22 mouse cellular contexts compared by ENCODE assay signal in genomic region chr11:24258340-24258739, GRCm38 (mm10).
DNase-seq lines count a peak whose midpoint lies in the region; ATAC-seq and TF ChIP-seq lines count a peak whose summit lies in the region.
"Had no signal": no experiment of that assay in that cellular context is flagged by ENCODE, and none has a peak within 500 bp of the region (broad histone marks: within the 10 kb centered on the region; RNA-seq: fewer than 3 reads in every experiment).

No protein-coding gene starts in this region.

- no peak for TF ChIP-seq CTCF in bone marrow, adult 2 months (IDR thresholded peaks at IDR 0.05; ENCODE audit: control insufficient read depth, insufficient read depth, low read length)
- no peak for TF ChIP-seq CTCF in layer of hippocampus, adult 2 months (conservative IDR thresholded peaks at IDR 0.05)
- no peak for TF ChIP-seq CTCF in gastrocnemius, adult 2 months (IDR thresholded peaks at IDR 0.05)

- H3K36me3 ChIP-seq in forebrain, embryonic 14.5 days (ENCODE audit: control insufficient read depth, insufficient read depth, low read length), result no peaks in the 10 kb centered on the region
- H3K36me3 ChIP-seq: embryonic facial prominence, embryonic 15.5 days; heart, embryonic 13.5 days had no signal

- peak; percentile 51 to 55 for DNase-seq in spleen, postnatal 36 days (ENCODE audit: low spot score in 2 of 2)
- no peak for DNase-seq in spleen, adult 12 weeks (ENCODE audit: low spot score)
- DNase-seq in layer of hippocampus, adult 2 months (ENCODE audit: low spot score in 2 of 2), result no peak
- no peak for DNase-seq in gastrocnemius, adult 2 months
- no peak for DNase-seq in forebrain, embryonic 14.5 days (ENCODE audit: low spot score)
- DNase-seq: adrenal gland, adult 2 months; adrenal gland, postnatal 25 days; cerebellum, adult 2 months; cerebellum, postnatal 10 days; embryo, embryonic 11 days; gastrocnemius, postnatal 25 days; heart, postnatal 36 days had no signal

- intact Hi-C loops in gastrocnemius, adult 2 months (cut with DNase I), result no loop called here

- peaks cover 3% of the 10 kb centered on the region for H3K4me1 ChIP-seq in bone marrow, adult 2 months (ENCODE audit: control insufficient read depth, insufficient read depth, low read length)
- H3K4me1 ChIP-seq in forebrain, embryonic 14.5 days (ENCODE audit: control insufficient read depth, insufficient read depth, low read length), result no peaks in the 10 kb centered on the region
- H3K4me1 ChIP-seq: embryonic facial prominence, embryonic 15.5 days; heart, embryonic 13.5 days had no signal

- no peak overlapping the region for H3K4me2 ChIP-seq in forebrain, embryonic 14.5 days (ENCODE audit: low read length)
- H3K4me2 ChIP-seq: embryonic facial prominence, embryonic 15.5 days; heart, embryonic 13.5 days had no signal

- H3K9me3 ChIP-seq in forebrain, embryonic 14.5 days (replicated peaks; ENCODE audit: control insufficient read depth, low read length), result no peaks in the 10 kb centered on the region
- H3K9me3 ChIP-seq: embryonic facial prominence, embryonic 15.5 days; heart, embryonic 13.5 days had no signal

- H3K9ac ChIP-seq in forebrain, embryonic 14.5 days (ENCODE audit: low read length), result no peak overlapping the region
- H3K9ac ChIP-seq: embryonic facial prominence, embryonic 15.5 days; heart, embryonic 13.5 days had no signal

- peak overlapping the region; percentile 29; the same call in 1 of the 2 replicates for H3K27ac ChIP-seq in bone marrow, adult 2 months (ENCODE audit: control insufficient read depth, insufficient read depth, low read depth, low read length, poor library complexity)
- H3K27ac ChIP-seq in layer of hippocampus, adult 2 months, result no peak overlapping the region
- no peak overlapping the region for H3K27ac ChIP-seq in gastrocnemius, adult 2 months
- H3K27ac ChIP-seq in forebrain, embryonic 14.5 days (ENCODE audit: low read depth, low read length), result no peak overlapping the region
- H3K27ac ChIP-seq: embryonic facial prominence, embryonic 15.5 days; heart, embryonic 13.5 days had no signal

- WGBS in bone marrow, adult 2 months, result 48% methylated on average over 6 of the region's 6 CpGs
- 73% methylated on average over 6 of the region's 6 CpGs for WGBS in forebrain, embryonic 14.5 days

- H3K4me3 ChIP-seq in bone marrow, adult 2 months (replicated peaks; ENCODE audit: control insufficient read depth, low read depth, low read length), result no peak overlapping the region
- no peak overlapping the region for H3K4me3 ChIP-seq in layer of hippocampus, adult 2 months
- no peak overlapping the region for H3K4me3 ChIP-seq in gastrocnemius, adult 2 months
- H3K4me3 ChIP-seq in forebrain, embryonic 14.5 days (ENCODE audit: low read depth, low read length), result no peak overlapping the region
- H3K4me3 ChIP-seq: embryonic facial prominence, embryonic 15.5 days; erythroblast, embryonic 14.5 days; heart, embryonic 13.5 days had no signal

- H3K27me3 ChIP-seq in forebrain, embryonic 14.5 days (replicated peaks; ENCODE audit: control insufficient read depth, insufficient read depth, low read length), result no peaks in the 10 kb centered on the region
- H3K27me3 ChIP-seq: embryonic facial prominence, embryonic 15.5 days; heart, embryonic 13.5 days; Patski had no signal

- no peak for TF ChIP-seq POLR2A in bone marrow, adult 2 months (IDR thresholded peaks at IDR 0.05; ENCODE audit: borderline replicate concordance, control insufficient read depth, low read depth, low read length)

- ATAC-seq in megakaryocyte, adult 5-6 weeks (ENCODE audit: poor library complexity, severe bottlenecking), result peak; percentile 65
- ATAC-seq in forebrain, embryonic 14.5 days, result no peak
- ATAC-seq: activated CD4-positive, CD25-positive, alpha-beta regulatory T cell, adult 4 months; forebrain, embryonic 16.5 days; hindbrain, embryonic 16.5 days; inflammation-experienced regulatory T-cells, adult 6 months; Patski had no signal

Comparison
In these comparisons a context has a peak if more than half of its experiments do, and no peak if none do; other contexts are left out.
1. DNase-seq: peak in spleen, postnatal 36 days (2 of 2); none in spleen, adult 12 weeks (single experiment), layer of hippocampus, adult 2 months (0 of 2), gastrocnemius, adult 2 months (single experiment) and forebrain, embryonic 14.5 days (single experiment).